Mouse (Mus musculus): Measurements from ENCODE around the gene Cd28. TPM values are rescaled to one million over a fixed set of nuclear protein-coding genes. Genes with fewer than 3 reads are reported as not detected.

Gene Cd28
- polyA plus RNA-seq, 1 experiment = 0.52 TPM

DNA sequence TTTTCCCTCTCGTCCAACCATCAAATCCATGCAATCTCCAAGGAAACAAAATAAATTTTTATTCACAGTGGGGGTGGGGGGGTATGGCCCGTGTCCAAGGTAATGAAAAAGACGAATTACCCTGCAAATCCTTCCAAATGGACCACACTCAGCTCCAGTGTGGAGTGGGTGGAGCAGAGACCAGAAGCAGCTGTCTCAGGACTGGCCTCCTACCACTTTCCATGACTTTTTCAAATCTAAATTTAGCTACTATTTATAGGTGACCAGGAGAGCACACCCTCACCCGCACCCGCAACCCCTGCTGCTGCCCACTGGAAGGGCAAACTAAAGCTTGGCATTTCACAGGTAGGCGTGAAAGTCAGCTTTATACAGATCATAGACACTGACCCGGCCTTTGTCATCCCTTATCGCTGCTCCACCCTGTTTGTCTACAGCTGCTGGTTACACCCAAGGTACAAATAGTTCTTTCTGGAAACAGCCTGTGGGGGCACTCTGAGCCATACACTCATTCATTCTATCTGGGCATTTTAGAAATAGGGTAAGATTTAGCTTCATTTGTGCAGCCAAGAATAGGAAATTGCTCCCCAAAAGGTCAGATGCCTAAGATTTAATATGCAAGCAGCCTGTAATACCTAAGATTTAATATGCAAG, 62.0 kb downstream of the Cd28 start:
- DNase-seq = no peak
- Histone ChIP-seq H3K4me3 (replicated peaks; ENCODE audit: extremely low read depth, low read depth, low read length) (no peak overlapping the region), H3K4me1 (ENCODE audit: control insufficient read depth, insufficient read depth, low read length) (peaks cover 6% of the 10 kb centered on the region; the same call in 1 of the 2 replicates)
- TF ChIP-seq POLR2A (IDR thresholded peaks at IDR 0.05; ENCODE audit: borderline replicate concordance, extremely low read depth, low read depth, low read length) (no peak), CTCF (IDR thresholded peaks at IDR 0.05; ENCODE audit: insufficient read depth, low read length) (no peak)
- WGBS = 50% methylated on average over 8 of the region's 8 CpGs

GRCm38 (mm10) chr1:60779176-60779575, 62.6 kb downstream of the Cd28 start:
- no peak for TF ChIP-seq CTCF (IDR thresholded peaks at IDR 0.05; ENCODE audit: insufficient read depth, low read length)
- no peak for DNase-seq
- Histone ChIP-seq H3K4me3 (replicated peaks; ENCODE audit: extremely low read depth, low read depth, low read length) (no peak overlapping the region), H3K4me1 (ENCODE audit: control insufficient read depth, insufficient read depth, low read length) (peaks cover 6% of the 10 kb centered on the region; the same call in 1 of the 2 replicates)
- WGBS = 83% methylated on average over 2 of the region's 2 CpGs

DNA sequence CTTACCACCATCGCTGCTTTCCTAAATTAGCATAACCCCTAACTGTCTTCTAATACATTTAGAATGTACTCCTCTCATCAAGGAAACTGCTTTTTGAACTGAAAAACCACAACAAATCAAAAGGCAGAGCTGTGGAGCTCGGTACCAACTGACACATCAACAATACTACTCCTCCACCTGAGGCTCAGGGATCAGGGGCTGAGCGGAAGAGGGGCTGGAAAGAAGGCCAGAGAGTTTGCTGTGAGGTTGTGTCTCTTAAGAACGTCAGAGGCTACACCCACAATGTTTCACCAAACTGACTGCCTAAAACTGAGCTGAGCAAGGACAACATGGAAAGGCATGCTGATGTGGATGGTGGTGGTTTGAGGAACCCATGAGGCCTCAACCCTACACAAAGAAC, 65.1 kb downstream of the Cd28 start:
- DNase-seq = no peak
- Histone ChIP-seq H3K4me1 (ENCODE audit: control insufficient read depth, insufficient read depth, low read length) (0 out of 2 replicates have a peak, but pooled peaks cover 2% of the 10 kb centered on the region), H3K4me3 (replicated peaks; ENCODE audit: extremely low read depth, low read depth, low read length) (no peak overlapping the region)
- TF ChIP-seq POLR2A (IDR thresholded peaks at IDR 0.05; ENCODE audit: borderline replicate concordance, extremely low read depth, low read depth, low read length) (no peak), CTCF (IDR thresholded peaks at IDR 0.05; ENCODE audit: insufficient read depth, low read length) (no peak)
- WGBS = 72% methylated on average over 4 of the region's 4 CpGs

- TF ChIP-seq CTCF (IDR thresholded peaks at IDR 0.05; ENCODE audit: insufficient read depth, low read length) = no peak
- no peak for TF ChIP-seq POLR2A (IDR thresholded peaks at IDR 0.05; ENCODE audit: borderline replicate concordance, extremely low read depth, low read depth, low read length)
- no peak for DNase-seq
- Histone ChIP-seq H3K4me3 (replicated peaks; ENCODE audit: extremely low read depth, low read depth, low read length) (no peak overlapping the region), H3K4me1 (ENCODE audit: control insufficient read depth, insufficient read depth, low read length) (no peaks in the 10 kb centered on the region)
Measured at GRCm38 (mm10) chr1:60793717-60794116, 77.1 kb downstream of the Cd28 start.

GRCm38 (mm10) chr1:60795677-60796205, 79.1 kb downstream of the Cd28 start:
- 87% methylated on average over 3 of the region's 3 CpGs for WGBS
- Histone ChIP-seq H3K4me3 (replicated peaks; ENCODE audit: extremely low read depth, low read depth, low read length) (no peak overlapping the region), H3K4me1 (ENCODE audit: control insufficient read depth, insufficient read depth, low read length) (no peaks in the 10 kb centered on the region)
- no peak for DNase-seq
- TF ChIP-seq CTCF (IDR thresholded peaks at IDR 0.05; ENCODE audit: insufficient read depth, low read length) = no peak
- TF ChIP-seq POLR2A (IDR thresholded peaks at IDR 0.05; ENCODE audit: borderline replicate concordance, extremely low read depth, low read depth, low read length) = no peak

DNA sequence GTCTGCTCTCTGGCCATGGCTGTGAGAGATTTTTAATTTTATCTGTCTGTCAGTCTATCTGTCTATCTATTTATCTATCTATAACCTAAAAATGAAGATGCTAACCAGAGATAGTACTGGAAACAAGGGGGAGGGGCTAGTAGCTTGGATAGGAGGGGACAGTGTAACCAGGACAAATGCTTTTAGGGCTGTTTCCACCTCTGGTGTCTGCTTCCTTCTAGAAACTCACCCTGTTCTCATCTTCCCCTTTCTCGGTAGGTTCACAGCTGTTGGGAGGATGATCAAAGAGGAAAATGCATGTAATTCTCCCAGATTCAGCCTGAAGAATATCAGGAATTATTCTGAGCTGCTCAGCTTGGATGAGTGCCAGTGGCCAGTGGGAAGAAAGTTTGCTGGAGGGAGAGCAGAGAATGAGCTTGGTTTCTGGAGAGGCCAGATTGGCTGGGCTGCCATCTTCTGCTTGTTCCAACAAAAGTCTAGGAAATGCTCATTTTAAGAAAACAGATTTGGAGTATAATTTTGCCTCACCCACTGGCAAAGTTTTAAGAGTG, 83.3 kb downstream of the Cd28 start:
- no peak for DNase-seq
- H3K4me1 ChIP-seq (ENCODE audit: control insufficient read depth, insufficient read depth, low read length) = peaks cover 7% of the 10 kb centered on the region
- no peak for TF ChIP-seq CTCF (IDR thresholded peaks at IDR 0.05; ENCODE audit: insufficient read depth, low read length)
- no peak for TF ChIP-seq POLR2A (IDR thresholded peaks at IDR 0.05; ENCODE audit: borderline replicate concordance, extremely low read depth, low read depth, low read length)
- H3K4me3 ChIP-seq (replicated peaks; ENCODE audit: extremely low read depth, low read depth, low read length) = no peak overlapping the region
- WGBS = 58% methylated on average over 1 of the region's 1 CpGs

GRCm38 (mm10) chr1:60801210-60801671, 84.6 kb downstream of the Cd28 start:
- H3K4me3 ChIP-seq (replicated peaks; ENCODE audit: extremely low read depth, low read depth, low read length) = no peak overlapping the region
- TF ChIP-seq CTCF (IDR thresholded peaks at IDR 0.05; ENCODE audit: insufficient read depth, low read length) (no peak), POLR2A (IDR thresholded peaks at IDR 0.05; ENCODE audit: borderline replicate concordance, extremely low read depth, low read depth, low read length) (no peak)
- peaks cover 7% of the 10 kb centered on the region for H3K4me1 ChIP-seq (ENCODE audit: control insufficient read depth, insufficient read depth, low read length)
- 90% methylated on average over 4 of the region's 4 CpGs for WGBS
- no peak for DNase-seq

DNA sequence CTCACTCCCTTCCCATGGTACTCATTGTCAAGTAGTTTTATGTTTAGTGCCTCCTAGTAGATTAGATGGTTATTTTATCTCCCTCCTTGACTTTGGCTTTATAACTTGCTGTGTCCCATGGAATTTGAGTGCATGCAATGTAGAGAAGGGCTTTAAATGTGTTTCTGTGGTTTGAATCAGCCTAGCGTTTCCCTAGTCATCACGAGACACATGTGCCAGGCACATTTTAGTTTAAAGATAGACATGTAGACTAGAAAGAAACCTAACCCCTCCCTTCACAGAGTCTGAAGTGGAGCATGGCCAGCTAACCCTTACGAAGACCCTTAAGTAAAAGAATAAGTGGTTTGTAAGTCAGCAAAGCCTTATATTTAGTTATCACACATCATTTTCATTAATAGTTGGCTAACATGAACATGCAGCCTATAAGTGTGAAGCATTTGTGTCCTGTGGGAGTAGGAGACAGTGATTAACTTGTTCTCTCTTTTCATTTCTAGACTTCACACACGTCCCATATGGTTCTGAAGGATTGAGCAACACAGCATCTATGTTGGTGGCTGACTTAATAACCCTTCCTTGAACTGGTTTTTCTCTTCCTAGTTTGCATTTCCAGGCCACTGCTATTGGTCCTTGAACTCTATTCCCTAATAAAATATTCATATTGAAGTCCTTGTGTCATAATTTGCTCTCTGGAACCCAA, 86.7 kb downstream of the Cd28 start:
- TF ChIP-seq CTCF (IDR thresholded peaks at IDR 0.05; ENCODE audit: insufficient read depth, low read length) = no peak
- no peak for TF ChIP-seq POLR2A (IDR thresholded peaks at IDR 0.05; ENCODE audit: borderline replicate concordance, extremely low read depth, low read depth, low read length)
- WGBS = 70% methylated on average over 4 of the region's 4 CpGs
- no peak for DNase-seq
- no peak overlapping the region for H3K4me3 ChIP-seq (replicated peaks; ENCODE audit: extremely low read depth, low read depth, low read length)
- H3K4me1 ChIP-seq (ENCODE audit: control insufficient read depth, insufficient read depth, low read length) = peaks cover 7% of the 10 kb centered on the region

- 58% methylated on average over 6 of the region's 6 CpGs for WGBS
- DNase-seq = no peak
- no peak for TF ChIP-seq CTCF (IDR thresholded peaks at IDR 0.05; ENCODE audit: insufficient read depth, low read length)
- no peak for TF ChIP-seq POLR2A (IDR thresholded peaks at IDR 0.05; ENCODE audit: borderline replicate concordance, extremely low read depth, low read depth, low read length)
- H3K4me1 ChIP-seq (ENCODE audit: control insufficient read depth, insufficient read depth, low read length) = peaks cover 7% of the 10 kb centered on the region
- no peak overlapping the region for H3K4me3 ChIP-seq (replicated peaks; ENCODE audit: extremely low read depth, low read depth, low read length)
Measured at GRCm38 (mm10) chr1:60803825-60804696, 87.5 kb downstream of the Cd28 start.

Measured in lung, adult 2 months (tissue).